Mouse (Mus musculus): ENCODE measurements around the gene Umodl1. TPM values are rescaled to one million over a fixed set of nuclear protein-coding genes. Genes with fewer than 3 reads are reported as not detected.

Umodl1 gene
- total RNA-seq, 2 experiments from 2014 or later: not detected

- peak; percentile 55; the same call in 1 of the 2 replicates for ATAC-seq (replicated peaks; ENCODE audit: poor library complexity, severe bottlenecking)
Observed at GRCm38 (mm10) chr17:30990254-30990653, 35.8 kb downstream of the Umodl1 start.

DNA sequence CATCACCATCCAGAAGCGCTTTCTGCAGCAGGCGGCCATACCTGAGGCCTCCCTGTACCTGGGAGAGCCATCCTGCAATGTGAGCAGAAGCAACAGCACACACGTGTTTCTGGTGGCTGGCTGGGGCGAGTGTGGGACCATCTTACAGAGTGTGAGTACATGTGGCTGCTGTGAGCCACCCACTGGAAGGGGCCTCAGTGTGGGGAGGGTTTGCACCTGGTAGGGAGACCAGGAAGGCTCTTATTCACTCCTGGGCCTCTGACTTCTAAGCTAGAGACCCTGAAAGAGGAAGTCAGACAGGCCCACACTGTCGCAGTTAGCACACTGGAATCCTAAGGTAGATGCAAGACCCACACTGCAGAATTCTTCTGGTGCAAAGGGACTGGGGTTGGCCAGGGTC is 41.9 kb downstream of the Umodl1 start:
- ATAC-seq (replicated peaks; ENCODE audit: poor library complexity, severe bottlenecking): peak; percentile 46; the same call in 1 of the 2 replicates

- no peak for ATAC-seq (replicated peaks; ENCODE audit: poor library complexity, severe bottlenecking)
Observed at GRCm38 (mm10) chr17:31000897-31001296, 46.5 kb downstream of the Umodl1 start.

DNA sequence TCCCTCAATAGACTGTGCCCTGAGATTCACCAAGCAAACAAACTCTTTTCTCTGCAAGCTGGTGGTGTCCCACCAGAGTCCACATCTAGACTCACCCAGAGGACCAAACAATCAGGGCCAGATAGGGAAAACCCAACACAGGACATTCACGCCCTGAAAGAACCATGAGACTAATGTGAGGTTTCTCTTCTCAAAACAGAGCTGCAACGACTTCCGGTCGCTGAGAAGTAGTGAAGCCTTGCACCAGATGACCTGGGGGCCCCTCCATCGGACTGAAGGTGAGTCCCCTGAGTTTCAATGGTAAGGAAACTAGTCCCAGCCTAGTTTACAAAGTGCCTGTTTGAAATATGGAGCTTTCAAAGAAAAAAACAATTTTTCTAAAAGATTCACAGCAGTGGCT is 48.2 kb downstream of the Umodl1 start:
- no peak for ATAC-seq (replicated peaks; ENCODE audit: poor library complexity, severe bottlenecking)

- peak; percentile 71 for ATAC-seq (replicated peaks; ENCODE audit: poor library complexity, severe bottlenecking)
Observed at GRCm38 (mm10) chr17:31005284-31005683, 50.8 kb downstream of the Umodl1 start.

GRCm38 (mm10) chr17:31007357-31007756 is 52.9 kb downstream of the Umodl1 start:
- no peak for ATAC-seq (replicated peaks; ENCODE audit: poor library complexity, severe bottlenecking)

- ATAC-seq (replicated peaks; ENCODE audit: poor library complexity, severe bottlenecking): no peak
Observed at GRCm38 (mm10) chr17:31008416-31008815, 54.0 kb downstream of the Umodl1 start.

DNA sequence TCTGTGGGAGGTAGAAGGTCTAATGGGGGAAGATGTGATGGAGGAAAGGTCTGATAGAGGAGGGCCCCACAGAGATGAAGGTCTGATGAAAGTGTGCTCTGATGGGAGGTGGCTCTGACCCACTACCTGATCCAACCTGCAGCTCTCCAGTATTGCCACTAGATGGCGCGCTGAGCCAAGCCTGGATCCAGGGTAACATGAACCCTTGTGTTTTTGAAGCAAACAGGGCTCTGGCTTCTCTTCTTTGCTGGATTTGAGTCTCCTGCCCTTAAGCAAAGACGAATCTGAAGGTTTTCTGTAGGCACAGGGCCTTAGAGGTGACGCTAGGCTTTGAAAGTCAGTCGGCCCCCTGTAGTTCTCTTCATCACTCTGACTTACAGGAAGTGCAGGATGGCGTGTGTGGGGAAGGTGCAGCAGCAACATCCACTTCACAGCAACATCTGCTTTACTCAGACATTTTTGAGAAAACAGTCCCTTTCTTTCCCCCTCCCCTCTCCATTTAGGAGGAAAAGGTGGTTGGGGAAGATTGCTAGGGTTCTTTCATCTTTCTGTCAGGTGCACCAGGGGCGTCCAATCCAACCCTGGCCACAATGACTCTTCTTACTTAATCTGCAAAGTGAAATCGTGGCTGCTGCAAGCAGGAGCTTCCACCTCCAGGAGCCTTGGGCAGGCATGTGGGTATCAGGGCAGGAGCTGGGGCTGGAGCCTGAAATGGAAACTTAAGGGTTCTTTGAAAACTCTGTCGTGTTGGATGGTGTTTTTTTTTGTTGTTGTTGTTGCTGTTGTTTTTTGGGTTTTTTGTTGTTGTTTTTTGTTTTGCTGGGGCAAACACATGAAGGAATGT is 57.3 kb downstream of the Umodl1 start:
- peak; percentile 72 for ATAC-seq (replicated peaks; ENCODE audit: poor library complexity, severe bottlenecking)

- ATAC-seq (replicated peaks; ENCODE audit: poor library complexity, severe bottlenecking): peak; percentile 57; the same call in 1 of the 2 replicates
Observed at GRCm38 (mm10) chr17:31018267-31018666, 63.8 kb downstream of the Umodl1 start.

- no peak; the same call in 1 of the 2 replicates for ATAC-seq (replicated peaks; ENCODE audit: poor library complexity, severe bottlenecking)
Observed at GRCm38 (mm10) chr17:31019505-31019904, 65.1 kb downstream of the Umodl1 start.

- ATAC-seq (replicated peaks; ENCODE audit: poor library complexity, severe bottlenecking): no peak
Observed at GRCm38 (mm10) chr17:31020078-31020477, 65.6 kb downstream of the Umodl1 start.

DNA sequence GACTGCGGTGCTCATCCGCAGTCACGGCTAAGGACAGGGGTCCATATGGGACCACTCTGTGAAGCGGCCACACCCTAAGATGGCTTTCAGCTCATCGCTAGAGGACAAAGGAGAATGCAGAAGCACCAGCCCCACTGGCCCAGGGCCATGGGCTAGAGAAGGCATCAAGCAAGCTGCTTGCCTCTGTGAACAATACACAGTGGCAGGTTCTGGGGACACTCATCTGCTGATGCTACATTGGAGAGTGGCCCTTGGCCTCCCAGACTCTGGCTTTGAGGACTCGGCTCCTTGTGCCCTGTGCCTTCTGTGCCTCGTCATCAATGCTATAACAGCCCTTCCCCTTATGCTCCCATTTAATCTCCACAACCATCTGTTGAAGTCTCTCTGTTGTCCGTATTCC is 66.8 kb downstream of the Umodl1 start:
- ATAC-seq (replicated peaks; ENCODE audit: poor library complexity, severe bottlenecking): no peak

DNA sequence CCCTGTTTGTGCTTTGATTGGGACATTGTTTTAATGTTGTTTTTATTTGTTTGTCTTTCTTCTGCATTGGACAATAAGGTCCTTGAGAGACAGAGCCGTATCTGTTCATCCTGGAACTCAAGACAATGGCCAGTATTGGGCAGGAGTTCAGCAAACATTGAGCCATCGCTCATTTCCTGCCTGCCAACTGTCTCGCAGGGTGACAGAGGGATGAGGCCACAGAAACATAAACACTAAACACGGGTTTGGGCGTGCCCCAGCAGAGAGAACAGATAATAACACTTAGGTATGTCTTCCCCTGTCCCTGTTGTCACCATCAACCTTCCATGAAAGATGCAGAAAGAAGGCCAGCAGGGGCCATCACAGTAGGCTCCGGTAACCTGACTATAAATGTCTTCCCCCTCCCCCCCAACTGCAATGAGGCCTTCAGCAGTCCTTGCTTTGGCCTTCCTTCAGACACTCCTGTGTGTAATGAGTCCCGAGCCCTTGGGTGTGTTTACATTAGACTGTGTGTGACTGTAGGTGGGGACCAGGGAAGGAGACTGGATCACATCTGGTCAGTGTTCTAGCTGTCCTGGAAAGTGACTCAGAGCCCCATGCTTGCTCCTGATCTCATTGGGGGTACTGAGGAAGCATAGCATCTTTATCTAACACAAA is 69.8 kb downstream of the Umodl1 start:
- peak; percentile 35; the same call in 1 of the 2 replicates for ATAC-seq (replicated peaks; ENCODE audit: poor library complexity, severe bottlenecking)

- ATAC-seq (replicated peaks; ENCODE audit: poor library complexity, severe bottlenecking): no peak
Observed at GRCm38 (mm10) chr17:31024782-31025125, 70.3 kb downstream of the Umodl1 start.

DNA sequence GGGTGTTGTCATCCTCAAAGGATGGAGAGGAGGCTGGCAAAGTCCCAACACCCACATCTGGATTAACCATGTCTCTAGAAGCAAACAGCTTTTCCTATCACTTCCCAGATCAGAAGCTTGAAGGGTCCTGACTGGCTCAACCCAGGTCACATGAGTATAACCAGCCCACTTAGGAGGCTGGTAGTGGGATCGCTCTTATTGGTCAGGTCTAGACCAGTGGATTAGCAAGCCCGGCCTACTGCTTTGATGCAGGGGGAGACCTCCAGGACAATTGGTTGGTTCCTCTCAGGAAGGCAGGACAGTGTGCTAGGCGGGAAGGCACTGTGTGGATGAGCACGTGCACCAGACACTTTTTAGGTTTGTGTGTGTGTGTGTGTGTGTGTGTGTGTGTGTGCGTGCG is 72.5 kb downstream of the Umodl1 start:
- no peak for ATAC-seq (replicated peaks; ENCODE audit: poor library complexity, severe bottlenecking)

GRCm38 (mm10) chr17:31027723-31028122 is 73.3 kb downstream of the Umodl1 start:
- ATAC-seq (replicated peaks; ENCODE audit: poor library complexity, severe bottlenecking): no peak

DNA sequence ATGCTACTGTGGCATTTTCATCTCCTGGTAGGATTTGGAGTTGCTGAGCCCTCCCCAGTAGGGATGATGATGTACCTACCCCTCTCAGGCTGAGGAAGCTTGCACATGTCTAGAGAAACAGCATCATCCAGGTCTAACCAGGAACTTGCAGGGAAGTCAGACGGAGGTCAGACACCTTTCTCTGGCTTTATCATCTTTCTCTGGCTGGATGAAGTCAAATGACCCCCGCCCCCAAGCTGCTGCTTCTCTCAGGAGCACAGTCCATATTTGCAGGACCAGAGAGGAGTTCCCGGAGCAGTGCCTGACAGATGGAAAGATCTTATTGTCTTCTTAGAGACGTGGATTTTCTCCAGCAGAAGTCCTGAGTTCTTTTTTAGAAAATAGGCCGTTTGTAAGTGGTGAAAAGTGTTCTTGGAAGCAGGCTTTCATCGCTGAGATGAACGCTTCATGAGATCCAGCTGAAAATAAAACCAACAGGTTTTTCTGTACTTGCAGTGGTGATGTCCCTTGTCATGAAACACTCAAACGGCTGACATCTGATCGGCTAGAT is 74.5 kb downstream of the Umodl1 start:
- no peak for ATAC-seq (replicated peaks; ENCODE audit: poor library complexity, severe bottlenecking)

DNA sequence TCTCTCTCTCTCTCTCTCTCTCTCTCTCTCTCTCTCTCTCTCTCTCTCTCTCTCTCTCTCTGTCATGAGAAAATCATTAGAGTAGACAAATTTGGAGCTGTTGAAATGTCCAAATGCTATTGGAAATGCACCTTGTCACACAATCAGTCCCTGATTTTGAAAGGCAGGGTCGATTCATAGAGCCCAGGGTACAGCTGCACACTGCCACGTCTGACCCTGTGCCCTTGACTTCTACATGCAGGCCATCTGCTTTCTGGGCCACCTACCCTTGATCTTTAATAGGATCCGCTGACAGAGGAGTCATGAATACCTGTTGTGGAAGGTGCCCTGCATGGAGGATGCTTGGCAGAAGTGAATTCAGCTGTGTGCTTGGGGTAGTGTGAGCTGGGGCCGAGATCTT is 75.0 kb downstream of the Umodl1 start:
- no peak for ATAC-seq (replicated peaks; ENCODE audit: poor library complexity, severe bottlenecking)

- no peak for ATAC-seq (replicated peaks; ENCODE audit: poor library complexity, severe bottlenecking)
Observed at GRCm38 (mm10) chr17:31032341-31032740, 77.9 kb downstream of the Umodl1 start.

GRCm38 (mm10) chr17:31033251-31033650 is 78.8 kb downstream of the Umodl1 start:
- no peak for ATAC-seq (replicated peaks; ENCODE audit: poor library complexity, severe bottlenecking)

DNA sequence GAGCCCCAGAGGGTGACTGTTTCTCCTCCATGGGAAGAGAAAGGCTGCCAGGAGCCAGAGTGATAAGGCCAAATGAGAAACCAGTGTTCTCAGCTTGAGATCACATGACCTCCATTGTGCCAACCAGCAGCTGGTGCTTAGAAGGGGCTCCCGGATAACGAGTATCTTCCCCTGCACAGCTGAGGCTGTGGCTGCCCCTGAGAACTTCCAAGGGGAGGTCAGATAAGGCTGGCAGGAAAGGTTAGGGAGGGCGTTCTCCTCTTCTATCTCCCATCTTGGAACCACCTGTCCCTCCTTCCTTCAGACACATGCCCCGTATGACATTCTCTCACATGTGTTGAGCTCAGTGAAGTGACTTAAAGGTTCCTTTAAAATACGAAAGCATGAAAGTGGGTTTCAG is 79.7 kb downstream of the Umodl1 start:
- no peak for ATAC-seq (replicated peaks; ENCODE audit: poor library complexity, severe bottlenecking)

Measured in granulocyte monocyte progenitor cell, adult 5-6 weeks (primary cell).